Mouse (Mus musculus): ENCODE data around the gene Atf3.

GRCm38 (mm10) chr1:191226570-191226969 lies 8.7 kb upstream of the Atf3 start:
- no peak for TF ChIP-seq POLR2A (IDR thresholded peaks at IDR 0.05; ENCODE audit: control insufficient read depth, low read depth, low read length)
- TF ChIP-seq CTCF (IDR thresholded peaks at IDR 0.05; ENCODE audit: control insufficient read depth, insufficient read depth, insufficient replicate concordance, low read depth, low read length) = no peak

Data from testis, adult 2 months (tissue).